Mouse (Mus musculus) hindbrain, embryonic 10.5 days (tissue): ENCODE results near the gene Skp2. TPM values are rescaled to one million over a fixed set of nuclear protein-coding genes. Genes with fewer than 3 reads are reported as not detected.

Experiments used
- DNase-seq: peaks from one replicate; pipeline ENCODE4 v3.0.0-alpha.2; 2017; ENCODE audit warnings: low spot score
- H3K27ac ChIP-seq: fragments of 300-500 bp; sonication (generic); 2 replicates; pipeline ENCODE4 v1.5.1; 2016; ENCODE audit warnings: mild to moderate bottlenecking, moderate library complexity
- H3K27me3 ChIP-seq: fragments of 300-500 bp; sonication (generic); 2 replicates; pipeline ENCODE4 v1.6.1; 2016; ENCODE audit warnings: mild to moderate bottlenecking; ENCODE audit not compliant: poor library complexity, insufficient read depth, severe bottlenecking
- H3K36me3 ChIP-seq: fragments of 300-500 bp; sonication (generic); 2 replicates; pipeline ENCODE4 v1.6.1; 2016; ENCODE audit warnings: mild to moderate bottlenecking, moderate library complexity
- H3K4me1 ChIP-seq: fragments of 300-500 bp; sonication (generic); replicated peaks from 2 replicates; pipeline ENCODE4 v1.6.1; 2016; ENCODE audit warnings: mild to moderate bottlenecking
- H3K4me3 ChIP-seq: fragments of 300-500 bp; sonication (generic); 2 replicates; pipeline ENCODE4 v1.5.1; 2016; ENCODE audit warnings: mild to moderate bottlenecking, moderate library complexity
- H3K9me3 ChIP-seq: fragments of 300-500 bp; sonication (generic); 2 replicates; pipeline ENCODE4 v1.6.1; 2016; ENCODE audit warnings: mild to moderate bottlenecking, moderate library complexity
- WGBS: fragments of 180-500 bp; shearing (Covaris S2); methylation state at CpG from one replicate; pipeline ENCODE4 v1.1.7; 2016; 5-methylcytosine and 5-hydroxymethylcytosine counted together
- polyA plus RNA-seq: library from polyadenylated mRNA; unstranded; fragments of >200 nt; fragmentation: Nextera tagmentation; extraction: Ambion mirVana; gene quantifications from 2 replicates; pipeline ENCODE4 v1.2.1, GENCODE M21; 2016

Skp2 gene
- polyA plus RNA-seq, 1 experiment from 2014 or later: 85.2 TPM

- no peak overlapping the region for H3K4me3 ChIP-seq
- DNase-seq: no peak
- peaks cover 79% of the 10 kb centered on the region for H3K36me3 ChIP-seq
- no peaks in the 10 kb centered on the region for H3K27me3 ChIP-seq
- H3K27ac ChIP-seq: no peak overlapping the region
- no peaks in the 10 kb centered on the region for H3K9me3 ChIP-seq
- H3K4me1 ChIP-seq: no peaks in the 10 kb centered on the region
- WGBS: 88% methylated on average over 13 of the region's 13 CpGs
These were observed 48.7 kb downstream of the Skp2 start for GRCm38 (mm10) chr15:9106303-9107074.

- WGBS: 88% methylated on average over 10 of the region's 10 CpGs
- Histone ChIP-seq H3K9me3 (no peaks in the 10 kb centered on the region), H3K27ac (no peak overlapping the region), H3K4me3 (no peak overlapping the region), H3K36me3 (peaks cover 93% of the 10 kb centered on the region), H3K27me3 (no peaks in the 10 kb centered on the region), H3K4me1 (no peaks in the 10 kb centered on the region)
- no peak for DNase-seq
These were observed 54.7 kb downstream of the Skp2 start for GRCm38 (mm10) chr15:9100446-9101077.

- WGBS: 96% methylated on average over 4 of the region's 4 CpGs
- Histone ChIP-seq H3K27ac (no peak overlapping the region), H3K9me3 (no peaks in the 10 kb centered on the region), H3K4me3 (no peak overlapping the region), H3K4me1 (peaks cover 11% of the 10 kb centered on the region), H3K36me3 (peaks cover 83% of the 10 kb centered on the region), H3K27me3 (no peaks in the 10 kb centered on the region)
- no peak for DNase-seq
These were observed 58.4 kb downstream of the Skp2 start for GRCm38 (mm10) chr15:9096865-9097264.

- Histone ChIP-seq H3K36me3 (peaks cover 69% of the 10 kb centered on the region), H3K27me3 (no peaks in the 10 kb centered on the region), H3K4me1 (peaks cover 15% of the 10 kb centered on the region), H3K27ac (peak overlapping the region; percentile 62; the same call in 1 of the 2 replicates), H3K9me3 (no peaks in the 10 kb centered on the region), H3K4me3 (peak overlapping the region; percentile 2; the same call in 1 of the 2 replicates)
- 28% methylated on average over 13 of the region's 13 CpGs for WGBS
- DNase-seq: peak; percentile 66
These were observed 60.9 kb downstream of the Skp2 start for GRCm38 (mm10) chr15:9094366-9094750.

- no peak overlapping the region for H3K4me3 ChIP-seq
- no peak for DNase-seq
- peak overlapping the region; percentile 62; the same call in 1 of the 2 replicates for H3K27ac ChIP-seq
- H3K9me3 ChIP-seq: no peaks in the 10 kb centered on the region
- WGBS: 76% methylated on average over 11 of the region's 11 CpGs
- H3K27me3 ChIP-seq: no peaks in the 10 kb centered on the region
- H3K36me3 ChIP-seq: peaks cover 66% of the 10 kb centered on the region
- peaks cover 20% of the 10 kb centered on the region for H3K4me1 ChIP-seq
These were observed 61.4 kb downstream of the Skp2 start for GRCm38 (mm10) chr15:9093598-9094365.

GRCm38 (mm10) chr15:9090662-9091061 is 64.6 kb downstream of the Skp2 start:
- Histone ChIP-seq H3K27me3 (no peaks in the 10 kb centered on the region), H3K27ac (no peak overlapping the region), H3K4me3 (no peak overlapping the region), H3K4me1 (peaks cover 43% of the 10 kb centered on the region), H3K9me3 (no peaks in the 10 kb centered on the region), H3K36me3 (peaks cover 47% of the 10 kb centered on the region)
- DNase-seq: no peak
- 94% methylated on average over 5 of the region's 5 CpGs for WGBS

- Histone ChIP-seq H3K4me3 (no peak overlapping the region), H3K27me3 (no peaks in the 10 kb centered on the region), H3K9me3 (no peaks in the 10 kb centered on the region), H3K27ac (no peak overlapping the region), H3K36me3 (peaks cover 52% of the 10 kb centered on the region), H3K4me1 (peaks cover 37% of the 10 kb centered on the region)
- WGBS: 20% methylated on average over 2 of the region's 2 CpGs
- no peak for DNase-seq
These were observed 66.0 kb downstream of the Skp2 start for GRCm38 (mm10) chr15:9089136-9089720.

GRCm38 (mm10) chr15:9088683-9089072 is 66.5 kb downstream of the Skp2 start:
- Histone ChIP-seq H3K27me3 (no peaks in the 10 kb centered on the region), H3K9me3 (no peaks in the 10 kb centered on the region), H3K4me1 (peaks cover 32% of the 10 kb centered on the region), H3K36me3 (peaks cover 50% of the 10 kb centered on the region), H3K4me3 (no peak overlapping the region), H3K27ac (no peak overlapping the region)
- DNase-seq: no peak
- 66% methylated on average over 8 of the region's 8 CpGs for WGBS

- H3K9me3 ChIP-seq: no peaks in the 10 kb centered on the region
- no peaks in the 10 kb centered on the region for H3K27me3 ChIP-seq
- H3K4me3 ChIP-seq: no peak overlapping the region
- DNase-seq: no peak
- WGBS: 90% methylated on average over 17 of the region's 17 CpGs
- H3K27ac ChIP-seq: peak overlapping the region; percentile 12; the same call in 1 of the 2 replicates
- peaks cover 32% of the 10 kb centered on the region for H3K4me1 ChIP-seq
- peaks cover 44% of the 10 kb centered on the region for H3K36me3 ChIP-seq
These were observed 67.1 kb downstream of the Skp2 start for GRCm38 (mm10) chr15:9087895-9088682.

- no peak overlapping the region for H3K4me3 ChIP-seq
- peaks cover 37% of the 10 kb centered on the region for H3K36me3 ChIP-seq
- no peaks in the 10 kb centered on the region for H3K9me3 ChIP-seq
- H3K27ac ChIP-seq: no peak overlapping the region
- H3K27me3 ChIP-seq: no peaks in the 10 kb centered on the region
- peaks cover 32% of the 10 kb centered on the region for H3K4me1 ChIP-seq
- 77% methylated on average over 5 of the region's 5 CpGs for WGBS
- no peak for DNase-seq
These were observed 67.8 kb downstream of the Skp2 start for GRCm38 (mm10) chr15:9087421-9087820.

- Histone ChIP-seq H3K27ac (peak overlapping the region; percentile 59), H3K36me3 (peaks cover 36% of the 10 kb centered on the region), H3K9me3 (no peaks in the 10 kb centered on the region), H3K27me3 (no peaks in the 10 kb centered on the region), H3K4me3 (no peak overlapping the region), H3K4me1 (peaks cover 32% of the 10 kb centered on the region)
- 40% methylated on average over 11 of the region's 11 CpGs for whole genome bisulfite sequencing
- peak; percentile 32 for DNase-seq
These were observed 68.4 kb downstream of the Skp2 start for GRCm38 (mm10) chr15:9086813-9087212.

- Histone ChIP-seq H3K27ac (no peak overlapping the region), H3K4me1 (peaks cover 25% of the 10 kb centered on the region), H3K36me3 (peaks cover 19% of the 10 kb centered on the region), H3K4me3 (no peak overlapping the region), H3K9me3 (no peaks in the 10 kb centered on the region), H3K27me3 (no peaks in the 10 kb centered on the region)
- WGBS: 91% methylated on average over 9 of the region's 9 CpGs
- DNase-seq: no peak
These were observed 72.5 kb downstream of the Skp2 start for GRCm38 (mm10) chr15:9082753-9083152.
